Mouse (Mus musculus): ENCODE measurements around the gene Mcf2.

The Mcf2 gene

DNA sequence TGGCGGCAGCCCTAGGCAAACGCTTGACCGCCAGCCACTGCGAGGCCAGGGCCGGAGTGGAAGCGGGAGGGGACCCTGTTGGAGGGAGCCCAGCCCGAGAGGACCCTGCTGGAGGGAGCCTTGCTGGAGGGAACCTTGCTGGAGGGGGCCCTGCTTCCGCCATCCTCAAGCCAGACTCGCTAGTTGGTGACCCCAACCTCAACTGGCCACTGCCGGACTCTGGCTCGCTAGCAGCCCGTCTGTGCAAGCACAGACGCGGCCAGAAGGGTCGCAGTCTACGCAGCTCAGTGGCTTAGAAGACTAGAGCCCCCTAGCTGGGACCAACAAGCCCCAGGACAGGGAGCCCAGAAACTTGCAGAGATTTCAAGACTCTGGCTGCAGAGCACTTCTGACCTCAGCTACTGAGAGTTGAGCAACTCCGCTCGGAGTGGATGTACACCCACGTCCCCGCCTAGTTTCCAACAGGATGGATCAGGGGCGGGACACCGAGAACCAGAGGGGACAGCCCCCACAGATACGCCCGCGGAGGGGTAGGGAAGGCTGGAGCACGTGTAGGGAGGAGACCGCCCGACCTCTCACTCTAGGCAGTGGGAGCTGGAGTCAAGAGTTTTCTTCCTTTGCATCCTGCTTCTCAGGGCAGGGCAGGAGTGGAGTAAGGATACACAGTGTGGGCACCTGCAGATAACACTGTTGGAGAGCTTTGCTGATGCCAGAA lies at the start of gene Mcf2:
Gene Mcf2, minus strand, starts transcription at position 346 of the 715 bp plus-strand sequence.
- no peak for TF ChIP-seq GATA4 (IDR thresholded peaks at IDR 0.05; ENCODE audit: insufficient replicate concordance, low read length)

DNA sequence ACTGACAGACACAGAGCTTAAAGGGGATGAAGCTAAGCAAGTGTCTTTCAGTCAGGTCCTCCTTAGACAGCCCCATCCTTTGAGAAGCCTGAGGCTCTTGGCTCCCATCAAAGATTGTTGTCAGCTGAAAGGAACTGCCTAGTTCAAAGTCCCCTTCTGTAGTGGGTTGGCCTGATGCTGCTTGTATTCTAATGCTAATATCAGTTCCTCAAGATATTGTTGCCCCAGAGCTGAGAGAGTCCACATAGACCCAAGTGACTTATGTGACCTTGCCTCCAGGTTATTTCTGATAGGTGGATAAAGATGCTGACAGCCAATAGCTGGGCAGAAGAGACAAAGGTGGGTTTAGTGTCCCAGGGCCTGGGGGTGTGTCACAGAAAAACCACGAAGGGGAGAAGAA lies 8.8 kb upstream of the Mcf2 start:
- TF ChIP-seq GATA4 (IDR thresholded peaks at IDR 0.05; ENCODE audit: insufficient replicate concordance, low read length), result no peak

DNA sequence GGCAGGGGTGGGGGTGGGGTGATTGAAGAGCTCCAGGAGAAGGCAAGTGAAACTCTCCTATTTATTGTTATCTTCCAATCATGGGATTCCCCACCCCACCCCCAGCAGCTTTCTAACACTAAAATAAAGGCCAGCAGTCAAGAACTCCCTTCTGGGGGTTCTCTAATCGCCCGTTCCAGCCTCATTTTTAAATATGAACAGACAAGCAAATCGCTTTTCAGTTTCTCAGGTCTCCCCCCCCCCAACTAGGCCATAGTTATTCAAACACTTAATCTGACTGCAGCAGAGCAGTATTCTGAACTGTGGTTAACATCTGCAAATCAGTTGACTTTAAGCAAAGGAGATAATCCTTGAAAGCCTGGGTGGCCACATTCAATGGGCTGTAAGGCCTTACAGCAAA lies 3.7 kb upstream of the Mcf2 start:
- TF ChIP-seq GATA4 (IDR thresholded peaks at IDR 0.05; ENCODE audit: insufficient replicate concordance, low read length), result no peak

DNA sequence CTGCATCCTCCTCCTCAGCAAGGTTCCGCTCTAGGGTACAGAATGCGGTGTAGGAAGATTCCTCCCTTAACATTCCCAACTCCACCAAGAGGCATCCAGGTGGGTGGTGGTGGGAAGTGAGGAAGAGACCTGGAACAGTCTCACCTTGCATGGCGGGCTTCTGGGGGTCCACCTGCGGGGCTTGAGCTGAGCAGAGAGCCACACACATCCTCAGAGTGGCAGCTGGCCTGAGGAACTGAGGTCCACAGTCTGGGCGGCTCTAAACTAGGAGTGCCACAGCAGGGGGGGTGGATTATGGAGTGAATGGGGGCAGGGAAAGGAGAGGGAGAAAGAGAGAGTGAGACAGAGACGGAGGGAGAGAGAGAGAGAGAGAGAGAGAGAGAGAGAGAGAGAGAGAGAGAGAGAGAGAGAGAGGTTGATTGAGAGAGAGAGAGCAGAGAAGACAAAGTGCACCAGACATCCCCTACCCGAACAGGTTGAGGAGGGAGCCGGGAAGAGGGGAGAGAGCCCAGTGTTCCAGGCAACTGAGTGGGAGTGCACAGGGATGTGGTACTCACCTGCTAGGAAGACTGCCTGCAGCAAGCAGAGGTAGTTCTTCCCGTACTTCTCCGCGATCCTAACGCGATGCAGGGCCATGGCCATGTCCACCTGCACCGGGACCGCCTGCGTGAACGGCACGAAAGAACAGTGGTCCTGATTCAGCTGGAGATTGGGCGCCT lies 705 bp downstream of the Mcf2 start:
- TF ChIP-seq GATA4 (IDR thresholded peaks at IDR 0.05; ENCODE audit: insufficient replicate concordance, low read length), result no peak

DNA sequence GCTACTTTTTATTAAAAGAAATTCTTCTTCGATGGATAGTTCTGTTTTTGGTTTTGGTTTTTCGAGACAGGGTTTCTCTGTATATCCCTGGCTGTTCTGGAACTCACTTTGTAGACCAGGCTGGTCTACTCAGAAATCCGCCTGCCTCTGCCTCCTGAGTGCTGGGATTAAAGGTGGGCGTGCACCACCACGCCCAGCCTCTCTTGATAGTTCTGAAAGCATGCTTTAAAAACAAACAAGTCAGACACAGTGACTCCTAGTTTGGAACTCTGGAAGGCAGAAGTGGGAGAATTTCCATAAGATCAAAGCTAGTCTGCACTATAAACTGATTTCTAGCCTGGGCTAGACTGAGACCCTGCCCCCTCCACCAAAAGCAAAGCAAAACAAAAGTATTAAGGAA lies 8.8 kb downstream of the Mcf2 start:
- TF ChIP-seq GATA4 (IDR thresholded peaks at IDR 0.05; ENCODE audit: insufficient replicate concordance, low read length), result no peak

DNA sequence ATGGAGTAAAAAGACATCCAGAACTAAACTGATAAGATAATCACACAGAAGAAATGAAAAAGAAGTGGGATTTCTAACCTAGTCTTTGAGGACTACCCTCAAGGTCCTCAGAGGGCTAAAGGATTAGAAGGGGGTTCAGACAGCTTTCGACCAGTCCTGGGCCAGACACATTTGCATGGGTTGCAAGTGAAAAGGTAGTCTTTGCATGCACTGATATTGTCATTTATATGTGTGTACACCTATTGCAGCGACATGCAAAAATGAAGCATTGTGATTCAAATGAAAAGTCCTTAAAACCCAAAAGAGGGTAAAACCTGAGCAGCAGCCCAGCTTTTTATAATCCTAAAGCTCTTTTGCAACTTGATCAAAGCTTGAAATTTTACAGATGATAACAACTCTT lies 9.4 kb downstream of the Mcf2 start:
- no peak for TF ChIP-seq GATA4 (IDR thresholded peaks at IDR 0.05; ENCODE audit: insufficient replicate concordance, low read length)

DNA sequence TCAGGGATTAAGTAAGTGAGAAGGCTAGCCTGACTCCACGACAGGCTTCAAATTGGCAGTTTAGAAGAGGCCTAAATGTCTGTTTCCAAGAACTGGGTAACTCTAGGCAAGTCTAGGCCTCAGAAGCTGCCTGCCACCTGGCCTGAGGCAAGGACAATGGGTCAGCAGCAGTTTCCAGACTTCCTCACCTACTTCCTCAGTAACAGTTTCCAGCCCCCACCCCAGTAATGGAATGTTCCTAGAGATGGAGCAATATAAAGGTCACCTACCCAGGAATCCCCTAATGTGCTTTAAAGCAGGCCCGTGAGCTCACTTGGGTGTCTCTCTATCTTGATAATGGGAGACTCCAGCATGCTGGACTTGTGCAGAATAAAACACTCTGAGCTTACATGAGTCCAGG lies 10.1 kb downstream of the Mcf2 start:
- no peak for TF ChIP-seq GATA4 (IDR thresholded peaks at IDR 0.05; ENCODE audit: insufficient replicate concordance, low read length)

DNA sequence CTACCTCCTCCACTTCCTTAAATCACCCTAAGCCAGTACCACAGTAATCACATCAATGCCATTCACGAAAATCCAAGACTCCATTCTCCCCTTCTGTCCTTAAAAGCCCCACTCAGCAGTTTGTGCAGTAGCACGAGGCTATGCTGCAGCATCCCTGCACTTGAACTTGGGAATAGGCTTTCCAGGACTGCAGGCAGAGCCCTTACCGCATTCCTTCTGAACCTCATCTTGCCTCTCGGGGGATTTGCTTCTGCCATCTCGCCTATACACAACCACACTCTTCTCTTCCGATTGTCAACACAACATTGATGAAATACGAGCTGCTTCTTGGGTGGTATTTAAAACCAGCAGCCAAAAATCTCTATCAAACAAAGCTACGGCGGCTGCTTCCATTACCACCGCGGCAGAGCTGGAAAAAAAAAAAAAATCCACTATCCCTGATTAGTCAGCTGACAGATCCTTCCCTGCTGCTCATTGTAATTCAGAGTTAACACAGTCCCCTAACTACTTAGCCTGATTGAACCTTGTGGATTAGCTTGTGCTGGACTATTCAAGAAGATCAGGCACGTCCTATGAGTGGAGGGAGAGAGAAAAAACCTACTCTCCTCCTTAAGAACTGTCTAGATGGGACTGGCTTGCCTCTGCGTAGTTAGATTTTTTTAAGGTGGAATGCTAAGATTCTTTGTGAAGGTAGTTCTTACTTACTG lies 31.5 kb downstream of the Mcf2 start:
- no peak for TF ChIP-seq GATA4 (IDR thresholded peaks at IDR 0.05; ENCODE audit: insufficient replicate concordance, low read length)

DNA sequence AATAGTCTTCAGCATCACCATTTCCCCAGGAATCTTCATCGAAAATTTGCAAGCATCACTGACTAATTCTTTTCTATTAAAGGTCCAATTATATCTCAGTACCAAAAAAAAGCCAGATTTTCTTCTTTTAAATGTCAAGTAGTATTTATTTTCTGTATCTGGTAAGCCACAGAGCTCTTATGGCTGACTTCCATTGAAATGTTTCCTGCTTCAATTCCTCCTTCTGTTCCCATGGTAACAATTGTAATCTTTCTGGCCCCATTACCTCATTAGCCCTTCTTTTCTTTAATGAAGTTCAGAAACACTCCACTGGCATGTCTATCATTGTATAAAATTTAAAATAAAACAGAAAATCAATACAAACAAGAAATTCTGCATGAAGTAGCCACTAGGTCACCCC lies 103.5 kb downstream of the Mcf2 start:
- no peak for TF ChIP-seq GATA4 (IDR thresholded peaks at IDR 0.05; ENCODE audit: insufficient replicate concordance, low read length)

DNA sequence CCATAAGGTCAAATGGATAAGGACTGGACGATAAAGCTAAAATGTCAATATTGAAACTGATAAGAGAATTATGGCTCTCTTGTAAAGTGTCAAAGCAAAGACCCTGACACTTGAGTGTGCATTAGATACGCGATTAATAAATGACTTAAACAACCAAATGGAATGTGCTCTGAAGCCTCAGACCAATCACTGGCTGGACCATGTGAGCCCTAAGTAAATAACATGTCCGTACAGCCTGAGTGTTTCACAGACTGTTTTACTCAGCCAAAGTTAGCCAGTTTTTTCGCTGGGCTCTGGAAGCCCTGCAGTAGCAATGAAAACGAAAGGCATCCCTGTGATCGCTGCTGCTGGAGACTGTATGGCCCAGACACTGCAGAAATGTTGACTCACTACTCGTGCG lies 123.7 kb downstream of the Mcf2 start:
- no peak for TF ChIP-seq GATA4 (IDR thresholded peaks at IDR 0.05; ENCODE audit: insufficient replicate concordance, low read length)

DNA sequence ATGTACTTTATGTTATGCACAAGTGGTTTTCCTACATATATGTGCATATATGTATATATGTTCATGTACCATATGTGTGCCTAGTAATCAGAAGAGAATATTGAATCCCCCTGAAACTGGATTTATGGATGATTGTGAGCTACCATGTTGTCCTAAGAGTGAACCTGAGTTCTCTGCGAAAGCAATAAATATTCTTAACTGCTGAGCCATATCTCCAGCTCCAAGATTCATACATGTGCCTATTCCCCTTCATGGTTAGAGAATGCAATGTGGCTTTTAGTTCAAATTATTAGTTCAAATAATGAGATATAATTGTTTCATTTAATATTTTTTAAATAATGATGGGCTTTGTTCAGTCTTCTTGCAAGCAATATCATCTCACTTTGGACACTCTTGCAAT lies 124.1 kb downstream of the Mcf2 start:
- no peak for TF ChIP-seq GATA4 (IDR thresholded peaks at IDR 0.05; ENCODE audit: insufficient replicate concordance, low read length)

DNA sequence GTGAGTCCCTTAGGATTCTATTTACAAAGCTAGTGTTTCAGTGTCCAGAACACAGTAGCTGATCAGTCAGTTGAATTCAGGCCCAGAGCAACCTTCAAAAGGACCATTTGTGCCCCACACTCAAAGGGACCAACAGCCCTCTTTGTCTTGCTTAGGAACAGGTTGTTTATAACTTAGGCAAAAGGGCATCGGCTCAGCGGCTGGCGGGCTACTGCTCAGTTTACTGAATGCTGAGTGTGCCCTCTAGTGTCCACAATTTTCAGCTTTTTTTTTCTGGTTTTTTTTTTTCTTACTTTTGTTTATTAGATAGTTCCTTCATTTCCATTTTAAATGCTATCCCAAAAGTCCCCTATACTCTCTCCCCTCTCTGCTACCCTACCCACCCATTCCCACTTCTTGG lies 152.2 kb downstream of the Mcf2 start:
- no peak for TF ChIP-seq GATA4 (IDR thresholded peaks at IDR 0.05; ENCODE audit: insufficient replicate concordance, low read length)

DNA sequence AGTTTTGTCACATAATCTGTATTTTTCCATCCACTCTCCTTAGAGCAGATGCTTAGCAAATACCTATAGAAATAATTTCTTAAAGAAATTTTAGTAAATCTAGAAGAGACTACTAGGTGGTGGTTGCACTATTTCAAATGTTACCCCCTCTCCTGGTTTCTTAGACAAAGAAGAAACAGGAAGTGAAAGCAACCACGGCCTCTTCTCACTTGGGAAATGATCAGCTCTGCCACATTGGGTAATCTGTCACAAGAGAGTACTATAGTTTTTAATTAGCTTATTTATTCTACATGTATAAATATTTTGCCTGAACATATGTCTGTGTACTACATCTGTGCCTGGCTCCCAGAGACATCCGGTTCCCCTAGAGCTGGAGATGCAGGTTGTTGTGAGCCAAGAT lies 157.3 kb downstream of the Mcf2 start:
- TF ChIP-seq GATA4 (IDR thresholded peaks at IDR 0.05; ENCODE audit: insufficient replicate concordance, low read length), result no peak

DNA sequence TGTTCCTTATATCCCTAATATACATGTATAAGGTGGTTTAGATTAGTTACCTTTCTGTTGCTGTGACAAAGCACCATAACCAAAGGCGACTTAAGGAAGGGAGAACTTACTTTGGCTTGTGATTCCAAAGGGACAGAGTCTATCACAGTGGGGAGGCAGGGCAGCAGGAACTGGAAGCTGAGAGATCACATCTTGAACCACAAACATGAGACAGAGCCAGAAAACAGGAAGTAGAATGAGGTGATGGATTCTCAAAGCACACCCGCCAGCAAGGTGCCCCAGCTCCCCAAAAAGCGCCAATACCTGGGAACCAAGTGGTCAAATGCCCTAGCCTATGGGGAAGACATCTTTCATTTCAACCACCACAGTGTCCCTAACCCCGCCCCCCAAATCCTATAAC lies 157.9 kb downstream of the Mcf2 start:
- no peak for TF ChIP-seq GATA4 (IDR thresholded peaks at IDR 0.05; ENCODE audit: insufficient replicate concordance, low read length)

DNA sequence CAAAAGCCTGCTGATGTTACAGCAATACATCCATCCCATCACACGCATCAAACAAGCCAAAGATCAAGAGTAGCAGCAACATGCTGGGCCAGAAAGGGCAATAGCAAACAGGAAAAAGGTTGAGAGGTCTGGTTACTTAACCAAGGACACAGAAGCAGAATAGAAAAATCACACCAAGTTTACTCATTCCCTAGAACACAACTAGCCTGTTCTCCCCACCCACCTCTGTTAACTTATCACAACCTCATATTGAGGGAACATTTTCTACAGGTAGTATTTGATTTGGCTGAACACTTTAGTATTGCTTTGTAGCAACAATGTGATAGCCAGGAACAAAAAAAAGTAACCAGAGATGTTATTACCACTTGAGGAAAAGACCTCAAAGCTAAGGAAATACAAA lies 164.3 kb downstream of the Mcf2 start:
- no peak for TF ChIP-seq GATA4 (IDR thresholded peaks at IDR 0.05; ENCODE audit: insufficient replicate concordance, low read length)

DNA sequence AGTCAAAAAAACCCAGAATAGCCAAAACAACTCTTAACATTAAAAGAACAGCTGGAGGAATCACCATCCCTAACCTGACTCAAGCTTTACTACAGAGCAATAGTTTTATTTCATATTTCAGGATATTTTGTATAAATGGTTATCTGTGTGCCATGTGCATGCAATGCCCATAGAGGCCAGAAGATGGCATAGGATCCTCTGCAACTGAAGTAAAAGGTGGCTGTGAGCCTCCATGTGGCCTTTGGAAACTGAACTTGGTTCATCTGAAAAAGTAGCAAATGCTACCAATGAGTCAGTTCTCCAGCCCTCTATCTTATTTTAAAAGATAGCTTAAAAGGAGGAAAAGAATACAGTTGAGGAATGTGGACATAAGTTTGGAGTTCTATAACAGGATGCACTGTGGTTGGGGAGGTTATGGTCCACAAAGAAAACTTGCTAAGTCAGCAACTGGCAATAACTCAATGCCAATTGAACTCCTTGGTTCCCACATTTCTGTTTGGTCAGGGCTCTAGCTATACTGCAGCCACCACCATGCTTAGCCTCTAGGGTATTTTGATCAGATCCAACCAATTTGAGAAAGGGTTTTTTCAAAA lies 165.7 kb downstream of the Mcf2 start:
- no peak for TF ChIP-seq GATA4 (IDR thresholded peaks at IDR 0.05; ENCODE audit: insufficient replicate concordance, low read length)

Measured in liver, adult (tissue).